Mouse (Mus musculus): ENCODE results near the gene Parp16. TPM values are rescaled to one million over a fixed set of nuclear protein-coding genes. Genes with fewer than 3 reads are reported as not detected.
A peak's percentile ranks its signal among the peaks of the same experiment; 100 is the strongest.

Parp16 gene
- polyA plus RNA-seq (2014; fragmentation: Nextera tagmentation; extraction: Ambion mirVana): 4.9 and 6.1 TPM in 2 replicates

GRCm38 (mm10) chr9:65195053-65195452, at the start of gene Parp16:
TSS of gene Parp16 (plus strand) at chr9:65195353.
- H3K27ac ChIP-seq (ENCODE audit: low read depth, low read length): peak within 1 kb of the TSS; percentile 76
- no peaks in the 10 kb centered on the region for H3K36me3 ChIP-seq (ENCODE audit: control insufficient read depth, insufficient read depth, low read length)
- WGBS: 81% methylated on average over 4 of the region's 4 CpGs
- no peaks in the 10 kb centered on the region for H3K9me3 ChIP-seq (ENCODE audit: control insufficient read depth, low read length)
- no peak within 1 kb of the TSS for H3K4me3 ChIP-seq (ENCODE audit: low read depth, low read length)
- no peaks in the 10 kb centered on the region for H3K27me3 ChIP-seq (ENCODE audit: control insufficient read depth, insufficient read depth, low read length)
- ATAC-seq (ENCODE audit: insufficient read depth, low FRiP score, low TSS enrichment) (no peak), DNase-seq (ENCODE audit: low spot score) (no peak)
- peaks cover 31% of the 10 kb centered on the region for H3K4me1 ChIP-seq (ENCODE audit: control insufficient read depth, insufficient read depth, low read length)
- no peak within 1 kb of the TSS for H3K4me2 ChIP-seq (ENCODE audit: low read depth)
- no peak within 1 kb of the TSS for H3K9ac ChIP-seq (ENCODE audit: low read length)

GRCm38 (mm10) chr9:65146001-65146400, 49.2 kb upstream of the Parp16 start:
- H3K4me3 ChIP-seq (ENCODE audit: low read depth, low read length): no peak overlapping the region
- DNase-seq (ENCODE audit: low spot score): peak; percentile 63
- H3K4me2 ChIP-seq (ENCODE audit: low read depth): peak overlapping the region; percentile 21
- 39% methylated on average over 5 of the region's 5 CpGs for WGBS
- peak overlapping the region; percentile 1; the same call in 1 of the 2 replicates for H3K9ac ChIP-seq (ENCODE audit: low read length)
- peaks cover 2% of the 10 kb centered on the region for H3K36me3 ChIP-seq (ENCODE audit: control insufficient read depth, insufficient read depth, low read length)
- no peaks in the 10 kb centered on the region for H3K27me3 ChIP-seq (ENCODE audit: control insufficient read depth, insufficient read depth, low read length)
- H3K9me3 ChIP-seq (ENCODE audit: control insufficient read depth, low read length): no peaks in the 10 kb centered on the region
- ATAC-seq (ENCODE audit: insufficient read depth, low FRiP score, low TSS enrichment): peak; percentile 49; the same call in 1 of the 2 replicates
- H3K4me1 ChIP-seq (ENCODE audit: control insufficient read depth, insufficient read depth, low read length): peaks cover 36% of the 10 kb centered on the region
- H3K27ac ChIP-seq (ENCODE audit: low read depth, low read length): peak overlapping the region; percentile 74

GRCm38 (mm10) chr9:65148507-65148906, 46.6 kb upstream of the Parp16 start:
- H3K4me1 ChIP-seq (ENCODE audit: control insufficient read depth, insufficient read depth, low read length): peaks cover 40% of the 10 kb centered on the region
- no peaks in the 10 kb centered on the region for H3K27me3 ChIP-seq (ENCODE audit: control insufficient read depth, insufficient read depth, low read length)
- H3K27ac ChIP-seq (ENCODE audit: low read depth, low read length): no peak overlapping the region
- H3K4me3 ChIP-seq (ENCODE audit: low read depth, low read length): no peak overlapping the region
- DNase-seq (ENCODE audit: low spot score) (no peak), ATAC-seq (ENCODE audit: insufficient read depth, low FRiP score, low TSS enrichment) (no peak)
- no peak overlapping the region for H3K9ac ChIP-seq (ENCODE audit: low read length)
- H3K4me2 ChIP-seq (ENCODE audit: low read depth): no peak overlapping the region
- H3K9me3 ChIP-seq (ENCODE audit: control insufficient read depth, low read length): no peaks in the 10 kb centered on the region
- 87% methylated on average over 7 of the region's 7 CpGs for WGBS
- H3K36me3 ChIP-seq (ENCODE audit: control insufficient read depth, insufficient read depth, low read length): peaks cover 4% of the 10 kb centered on the region

- Histone ChIP-seq H3K27me3 (ENCODE audit: control insufficient read depth, insufficient read depth, low read length) (no peaks in the 10 kb centered on the region), H3K36me3 (ENCODE audit: control insufficient read depth, insufficient read depth, low read length) (peaks cover 4% of the 10 kb centered on the region; the same call in 1 of the 2 replicates), H3K4me1 (ENCODE audit: control insufficient read depth, insufficient read depth, low read length) (peaks cover 57% of the 10 kb centered on the region), H3K9ac (ENCODE audit: low read length) (peak overlapping the region; percentile 60), H3K4me2 (ENCODE audit: low read depth) (peak overlapping the region; percentile 20; the same call in 1 of the 2 replicates), H3K27ac (ENCODE audit: low read depth, low read length) (peak overlapping the region; percentile 95), H3K4me3 (ENCODE audit: low read depth, low read length) (no peak overlapping the region), H3K9me3 (ENCODE audit: control insufficient read depth, low read length) (no peaks in the 10 kb centered on the region)
- no peak for DNase-seq (ENCODE audit: low spot score)
- 30% methylated on average over 6 of the region's 6 CpGs for WGBS
- ATAC-seq (ENCODE audit: insufficient read depth, low FRiP score, low TSS enrichment): peak; percentile 68
These were observed 42.3 kb upstream of the Parp16 start for GRCm38 (mm10) chr9:65152711-65153330.

GRCm38 (mm10) chr9:65153331-65153711, 41.8 kb upstream of the Parp16 start:
- H3K27me3 ChIP-seq (ENCODE audit: control insufficient read depth, insufficient read depth, low read length): no peaks in the 10 kb centered on the region
- peak overlapping the region; percentile 95 for H3K27ac ChIP-seq (ENCODE audit: low read depth, low read length)
- 2% methylated on average over 5 of the region's 5 CpGs for WGBS
- H3K4me3 ChIP-seq (ENCODE audit: low read depth, low read length): no peak overlapping the region
- peak overlapping the region; percentile 20; the same call in 1 of the 2 replicates for H3K4me2 ChIP-seq (ENCODE audit: low read depth)
- H3K9ac ChIP-seq (ENCODE audit: low read length): peak overlapping the region; percentile 60
- H3K36me3 ChIP-seq (ENCODE audit: control insufficient read depth, insufficient read depth, low read length): peaks cover 4% of the 10 kb centered on the region; the same call in 1 of the 2 replicates
- H3K4me1 ChIP-seq (ENCODE audit: control insufficient read depth, insufficient read depth, low read length): peaks cover 61% of the 10 kb centered on the region
- H3K9me3 ChIP-seq (ENCODE audit: control insufficient read depth, low read length): no peaks in the 10 kb centered on the region
- DNase-seq (ENCODE audit: low spot score) (peak; percentile 79), ATAC-seq (ENCODE audit: insufficient read depth, low FRiP score, low TSS enrichment) (peak; percentile 84)

GRCm38 (mm10) chr9:65154692-65155455, 40.3 kb upstream of the Parp16 start:
- H3K36me3 ChIP-seq (ENCODE audit: control insufficient read depth, insufficient read depth, low read length): peaks cover 4% of the 10 kb centered on the region; the same call in 1 of the 2 replicates

GRCm38 (mm10) chr9:65156604-65157003, 38.5 kb upstream of the Parp16 start:
- H3K4me1 ChIP-seq (ENCODE audit: control insufficient read depth, insufficient read depth, low read length): peaks cover 79% of the 10 kb centered on the region
- peak; percentile 62 for DNase-seq (ENCODE audit: low spot score)
- no peak overlapping the region for H3K4me3 ChIP-seq (ENCODE audit: low read depth, low read length)
- 2% methylated on average over 8 of the region's 8 CpGs for WGBS
- peak overlapping the region; percentile 16 for H3K4me2 ChIP-seq (ENCODE audit: low read depth)
- no peaks in the 10 kb centered on the region; the same call in 1 of the 2 replicates for H3K36me3 ChIP-seq (ENCODE audit: control insufficient read depth, insufficient read depth, low read length)
- ATAC-seq (ENCODE audit: insufficient read depth, low FRiP score, low TSS enrichment): no peak
- H3K27ac ChIP-seq (ENCODE audit: low read depth, low read length): peak overlapping the region; percentile 72
- H3K27me3 ChIP-seq (ENCODE audit: control insufficient read depth, insufficient read depth, low read length): no peaks in the 10 kb centered on the region
- no peaks in the 10 kb centered on the region for H3K9me3 ChIP-seq (ENCODE audit: control insufficient read depth, low read length)
- peak overlapping the region; percentile 47 for H3K9ac ChIP-seq (ENCODE audit: low read length)

More at GRCm38 (mm10) chr9:65154692-65155455, 40.3 kb upstream of the Parp16 start:
- Histone ChIP-seq H3K4me1 (ENCODE audit: control insufficient read depth, insufficient read depth, low read length) (peaks cover 67% of the 10 kb centered on the region), H3K27ac (ENCODE audit: low read depth, low read length) (peak overlapping the region; percentile 95), H3K9me3 (ENCODE audit: control insufficient read depth, low read length) (no peaks in the 10 kb centered on the region), H3K4me3 (ENCODE audit: low read depth, low read length) (no peak overlapping the region), H3K9ac (ENCODE audit: low read length) (peak overlapping the region; percentile 15; the same call in 1 of the 2 replicates), H3K27me3 (ENCODE audit: control insufficient read depth, insufficient read depth, low read length) (no peaks in the 10 kb centered on the region), H3K4me2 (ENCODE audit: low read depth) (no peak overlapping the region)
- DNase-seq (ENCODE audit: low spot score): peak; percentile 11
- no peak for ATAC-seq (ENCODE audit: insufficient read depth, low FRiP score, low TSS enrichment)
- 58% methylated on average over 9 of the region's 9 CpGs for WGBS

GRCm38 (mm10) chr9:65157631-65158030, 37.5 kb upstream of the Parp16 start:
- no peak overlapping the region; the same call in 1 of the 2 replicates for H3K27ac ChIP-seq (ENCODE audit: low read depth, low read length)
- WGBS: 51% methylated on average over 6 of the region's 6 CpGs
- no peak overlapping the region for H3K9ac ChIP-seq (ENCODE audit: low read length)
- DNase-seq (ENCODE audit: low spot score) (peak; percentile 23), ATAC-seq (ENCODE audit: insufficient read depth, low FRiP score, low TSS enrichment) (no peak)
- H3K4me3 ChIP-seq (ENCODE audit: low read depth, low read length): no peak overlapping the region
- H3K36me3 ChIP-seq (ENCODE audit: control insufficient read depth, insufficient read depth, low read length): no peaks in the 10 kb centered on the region; the same call in 1 of the 2 replicates
- peaks cover 86% of the 10 kb centered on the region for H3K4me1 ChIP-seq (ENCODE audit: control insufficient read depth, insufficient read depth, low read length)
- no peaks in the 10 kb centered on the region for H3K9me3 ChIP-seq (ENCODE audit: control insufficient read depth, low read length)
- no peak overlapping the region for H3K4me2 ChIP-seq (ENCODE audit: low read depth)
- no peaks in the 10 kb centered on the region for H3K27me3 ChIP-seq (ENCODE audit: control insufficient read depth, insufficient read depth, low read length)
